Mouse (Mus musculus) NIH3T3 (cell line): ENCODE data around the gene Sgip1.

ENCODE experiments used
- DNase-seq: peaks from one replicate; pipeline ENCODE4 v3.0.0-alpha.2; 2012; ENCODE audit warnings: low read depth

Sgip1 gene

GRCm38 (mm10) chr4:102840956-102841729 lies 100.0 kb downstream of the Sgip1 start:
- no peak for DNase-seq

- DNase-seq = no peak
Measured at GRCm38 (mm10) chr4:102850498-102850897, 109.4 kb downstream of the Sgip1 start.

GRCm38 (mm10) chr4:102851161-102851560 lies 110.1 kb downstream of the Sgip1 start:
- DNase-seq = peak; percentile 33

GRCm38 (mm10) chr4:102852290-102852689 lies 111.2 kb downstream of the Sgip1 start:
- no peak for DNase-seq

- DNase-seq = no peak
Measured at GRCm38 (mm10) chr4:102852808-102853207, 111.7 kb downstream of the Sgip1 start.

GRCm38 (mm10) chr4:102853330-102854022 lies 112.4 kb downstream of the Sgip1 start:
- DNase-seq = no peak

GRCm38 (mm10) chr4:102854928-102855892 lies 114.1 kb downstream of the Sgip1 start:
- DNase-seq = no peak

GRCm38 (mm10) chr4:102856086-102856485 lies 115.0 kb downstream of the Sgip1 start:
- DNase-seq = no peak

- no peak for DNase-seq
Measured at GRCm38 (mm10) chr4:102859259-102860194, 118.4 kb downstream of the Sgip1 start.

- DNase-seq = no peak
Measured at GRCm38 (mm10) chr4:102862751-102863710, 121.9 kb downstream of the Sgip1 start.

- no peak for DNase-seq
Measured at GRCm38 (mm10) chr4:102866531-102866930, 125.4 kb downstream of the Sgip1 start.

GRCm38 (mm10) chr4:102871274-102871673 lies 130.2 kb downstream of the Sgip1 start:
- DNase-seq = no peak

- no peak for DNase-seq
Measured at GRCm38 (mm10) chr4:102883142-102883541, 142.0 kb downstream of the Sgip1 start.

GRCm38 (mm10) chr4:102884228-102884627 lies 143.1 kb downstream of the Sgip1 start:
- no peak for DNase-seq

- DNase-seq = no peak
Measured at GRCm38 (mm10) chr4:102886459-102886858, 145.4 kb downstream of the Sgip1 start.

GRCm38 (mm10) chr4:102886902-102887301 lies 145.8 kb downstream of the Sgip1 start:
- DNase-seq = no peak

- DNase-seq = no peak
Measured at GRCm38 (mm10) chr4:102887770-102888689, 146.9 kb downstream of the Sgip1 start.

- DNase-seq = no peak
Measured at GRCm38 (mm10) chr4:102895866-102896265, 154.8 kb downstream of the Sgip1 start.

GRCm38 (mm10) chr4:102898987-102899386 lies 157.9 kb downstream of the Sgip1 start:
- DNase-seq = no peak
